Mouse (Mus musculus) thymus, adult 2 months (tissue): Measurements from ENCODE around the gene Paf1. TPM values are rescaled to one million over a fixed set of nuclear protein-coding genes. Genes with fewer than 3 reads are reported as not detected.

Experiments used
- DNase-seq: peaks from one replicate; pipeline ENCODE4 v3.0.0; 2021
- H3K27ac ChIP-seq: fragments of 200-500 bp; 2 replicates; pipeline ENCODE4 v1.5.1; 2012; ENCODE audit warnings: low read length, control low read depth; ENCODE audit not compliant: control insufficient read depth, insufficient read depth
- H3K27me3 ChIP-seq: fragments of 200-500 bp; 2 replicates; pipeline ENCODE4 v1.6.1; 2012; ENCODE audit warnings: mild to moderate bottlenecking, low read length, moderate library complexity, mixed read lengths; ENCODE audit not compliant: control insufficient read depth, insufficient read depth
- H3K36me3 ChIP-seq: fragments of 200-500 bp; 2 replicates; pipeline ENCODE4 v1.6.1; 2012; ENCODE audit warnings: mild to moderate bottlenecking, low read length, moderate library complexity; ENCODE audit not compliant: control insufficient read depth, insufficient read depth
- H3K4me1 ChIP-seq: fragments of 200-500 bp; replicated peaks from 2 replicates; pipeline ENCODE4 v1.6.1; 2012; ENCODE audit warnings: low read length; ENCODE audit not compliant: control insufficient read depth, insufficient read depth
- H3K4me3 ChIP-seq: fragments of 200-500 bp; 2 replicates; pipeline ENCODE4 v1.5.1; 2012; ENCODE audit warnings: mild to moderate bottlenecking, low read length, control low read depth, moderate library complexity; ENCODE audit not compliant: control insufficient read depth, insufficient read depth
- CTCF ChIP-seq: fragments of 200-500 bp; IDR thresholded peaks from 2 replicates; pipeline ENCODE4 v1.5.1; 2012; ENCODE audit warnings: mild to moderate bottlenecking, control low read depth, low read length, moderate library complexity, borderline replicate concordance; ENCODE audit not compliant: control insufficient read depth, poor library complexity, insufficient read depth; ENCODE audit errors: extremely low read depth
- POLR2A ChIP-seq: fragments of 200-500 bp; IDR thresholded peaks from 2 replicates; pipeline ENCODE4 v1.6.1; 2012; ENCODE audit warnings: mild to moderate bottlenecking, low read length, control low read depth, moderate library complexity; ENCODE audit not compliant: control insufficient read depth, poor library complexity, insufficient read depth; ENCODE audit errors: extremely low read depth
- WGBS: fragments of 180-500 bp; shearing (Covaris S2); methylation state at CpG from one replicate; pipeline ENCODE4 v1.1.7; 2018; 5-methylcytosine and 5-hydroxymethylcytosine counted together
- polyA plus RNA-seq: library from polyadenylated mRNA; depleted of rRNA; stranded (reverse); fragments of >200 nt; gene quantifications from 2 replicates; pipeline ENCODE4 v1.2.3, GENCODE M21; 2012; rRNA removed

Paf1 gene
- 146 and 182 TPM in 2 replicates for polyA plus RNA-seq

GRCm38 (mm10) chr7:28392429-28393271 lies at the start of gene Paf1, which contains the start of gene Med29:
Gene Paf1 (plus strand): TSS chr7:28392951.
Gene Med29 (minus strand): TSS chr7:28392708.
- under 1% methylated on average over 58 of the region's 58 CpGs for WGBS
- peaks cover 12% of the 10 kb centered on the region for H3K4me1 ChIP-seq
- H3K27me3 ChIP-seq: no peaks in the 10 kb centered on the region
- peak within 1 kb of the TSS; percentile 70 for H3K4me3 ChIP-seq
- TF ChIP-seq CTCF (no peak), POLR2A (peak; percentile 69; the same call in 1 of the 2 replicates)
- peaks cover 22% of the 10 kb centered on the region; the same call in 1 of the 2 replicates for H3K36me3 ChIP-seq
- DNase-seq: peak; percentile 95
- H3K27ac ChIP-seq: no peak within 1 kb of the TSS

- 0% methylated on average over 4 of the region's 4 CpGs for WGBS
- Histone ChIP-seq H3K36me3 (no peaks in the 10 kb centered on the region), H3K27ac (no peak overlapping the region), H3K4me1 (0 out of 2 replicates have a peak, but pooled peaks cover under 1% of the 10 kb centered on the region), H3K4me3 (no peak overlapping the region), H3K27me3 (no peaks in the 10 kb centered on the region; the same call in 1 of the 2 replicates)
- no peak for TF ChIP-seq CTCF
- no peak for TF ChIP-seq POLR2A
- DNase-seq: peak; percentile 59
Observed at GRCm38 (mm10) chr7:28344637-28345036, 48.1 kb upstream of the Paf1 start.

GRCm38 (mm10) chr7:28347746-28348145 lies 45.0 kb upstream of the Paf1 start:
- peaks cover 10% of the 10 kb centered on the region for H3K4me1 ChIP-seq
- no peak overlapping the region for H3K4me3 ChIP-seq
- DNase-seq: no peak
- WGBS: 88% methylated on average over 3 of the region's 3 CpGs
- no peaks in the 10 kb centered on the region for H3K27me3 ChIP-seq
- TF ChIP-seq POLR2A: no peak
- no peak for TF ChIP-seq CTCF
- no peak overlapping the region for H3K27ac ChIP-seq
- peaks cover 2% of the 10 kb centered on the region for H3K36me3 ChIP-seq

- no peaks in the 10 kb centered on the region for H3K27me3 ChIP-seq
- no peak overlapping the region for H3K4me3 ChIP-seq
- DNase-seq: no peak
- no peak overlapping the region for H3K27ac ChIP-seq
- H3K36me3 ChIP-seq: peaks cover 10% of the 10 kb centered on the region
- TF ChIP-seq CTCF: no peak
- no peak for TF ChIP-seq POLR2A
- H3K4me1 ChIP-seq: peaks cover 10% of the 10 kb centered on the region
- WGBS: 87% methylated on average over 7 of the region's 7 CpGs
Observed at GRCm38 (mm10) chr7:28348601-28349000, 44.1 kb upstream of the Paf1 start.

GRCm38 (mm10) chr7:28350155-28350883 lies 42.4 kb upstream of the Paf1 start, which contains the start of gene Rps16:
Gene Rps16 (plus strand): TSS chr7:28350652.
- Histone ChIP-seq H3K4me3 (peak within 1 kb of the TSS; percentile 79), H3K27me3 (no peaks in the 10 kb centered on the region), H3K4me1 (peaks cover 14% of the 10 kb centered on the region), H3K36me3 (peaks cover 12% of the 10 kb centered on the region), H3K27ac (peak within 1 kb of the TSS; percentile 41; the same call in 1 of the 2 replicates)
- WGBS: 2% methylated on average over 50 of the region's 50 CpGs
- TF ChIP-seq CTCF: 0 out of 2 replicates have a peak, but pooled peaks have one; percentile 31
- peak; percentile 32 for TF ChIP-seq POLR2A
- DNase-seq: peak; percentile 99

GRCm38 (mm10) chr7:28351676-28352191 lies 41.0 kb upstream of the Paf1 start:
- Histone ChIP-seq H3K27me3 (no peaks in the 10 kb centered on the region), H3K4me1 (peaks cover 16% of the 10 kb centered on the region), H3K36me3 (peaks cover 12% of the 10 kb centered on the region), H3K4me3 (no peak overlapping the region; the same call in 1 of the 2 replicates), H3K27ac (no peak overlapping the region)
- WGBS: 17% methylated on average over 4 of the region's 4 CpGs
- no peak for TF ChIP-seq CTCF
- no peak for TF ChIP-seq POLR2A
- DNase-seq: no peak
